Mouse (Mus musculus): Measurements from ENCODE around the gene H2-DMb2. TPM values are rescaled to one million over a fixed set of nuclear protein-coding genes. Genes with fewer than 3 reads are reported as not detected.

Gene H2-DMb2
- total RNA-seq (2023), result 1 to 10 TPM; 2.3 to 8.6 TPM

DNA sequence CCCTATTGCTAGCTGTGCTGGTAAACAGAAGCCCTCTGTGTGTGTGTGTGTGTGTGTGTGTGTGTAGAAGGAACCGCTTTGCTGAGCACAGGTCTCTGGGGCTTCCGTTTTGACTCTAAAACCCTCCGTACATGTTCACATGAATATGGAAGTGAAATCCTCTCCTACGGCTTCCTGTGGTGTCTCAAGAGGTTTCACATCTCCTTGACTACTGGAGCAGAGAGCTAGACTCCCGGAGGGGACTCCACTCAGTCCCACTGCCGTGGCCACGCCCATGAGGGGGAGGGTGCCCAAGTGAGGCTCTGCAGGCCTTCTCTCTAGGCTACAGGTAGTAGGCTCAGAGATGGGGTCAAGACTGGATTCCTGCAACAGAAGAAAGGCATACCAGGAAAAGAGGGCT is at the start of gene H2-DMb2:
H2-DMb2 (plus strand) TSS at position 275 of the 400 bp plus-strand sequence.

DNA sequence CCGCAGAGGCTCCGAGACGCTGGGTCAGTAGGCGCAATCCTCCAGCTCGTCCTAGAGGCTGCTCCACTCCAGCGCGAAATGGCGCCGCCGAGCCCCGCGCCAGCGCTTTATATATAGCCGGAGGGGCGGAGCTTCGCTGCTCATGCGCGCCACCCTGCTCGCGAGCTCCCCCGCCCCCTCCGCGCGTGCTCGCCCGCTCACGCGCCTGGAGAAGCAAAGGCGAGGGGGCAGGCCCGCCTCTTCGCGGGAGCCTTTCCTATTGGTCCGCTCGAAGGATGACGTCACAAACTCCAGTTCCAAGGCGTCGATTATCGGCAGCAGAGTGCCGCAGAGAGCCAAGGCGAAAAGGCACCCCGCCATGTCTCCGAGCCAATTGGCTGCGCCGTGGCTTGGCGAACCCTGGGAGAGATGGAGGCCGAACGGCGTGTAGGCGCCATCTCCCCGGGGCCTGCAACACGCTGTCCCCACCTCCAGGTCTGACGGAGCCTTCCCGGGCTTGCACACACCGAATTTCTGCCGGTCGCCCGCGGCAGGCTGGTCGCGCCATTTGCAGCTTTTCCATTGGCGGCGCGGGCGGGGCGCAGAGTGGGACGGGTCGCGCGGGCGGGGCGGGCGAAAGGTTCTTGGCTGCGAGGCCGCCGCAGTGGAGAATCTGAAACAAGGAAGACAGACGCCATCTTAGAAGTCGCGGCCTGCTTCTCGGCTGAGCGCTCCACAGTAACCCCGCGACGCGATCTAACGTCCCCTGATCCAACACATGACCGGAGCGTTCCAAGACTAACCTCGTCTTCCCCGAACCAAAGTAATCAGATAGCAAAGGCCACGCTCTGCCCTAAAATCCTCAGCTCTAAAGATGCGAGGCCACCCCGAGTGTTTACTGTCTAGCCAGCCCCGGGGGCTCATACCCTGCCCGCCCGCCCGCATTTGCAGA is 23.6 kb upstream of the H2-DMb2 start, which contains the start of gene H2-DMa:
H2-DMa (plus strand) TSS at position 293 of the 931 bp plus-strand sequence.

GRCm38 (mm10) chr17:34122188-34122984 is 20.7 kb upstream of the H2-DMb2 start, which contains the start of gene Brd2:
TSS of gene Brd2 (minus strand) at chr17:34122634.

DNA sequence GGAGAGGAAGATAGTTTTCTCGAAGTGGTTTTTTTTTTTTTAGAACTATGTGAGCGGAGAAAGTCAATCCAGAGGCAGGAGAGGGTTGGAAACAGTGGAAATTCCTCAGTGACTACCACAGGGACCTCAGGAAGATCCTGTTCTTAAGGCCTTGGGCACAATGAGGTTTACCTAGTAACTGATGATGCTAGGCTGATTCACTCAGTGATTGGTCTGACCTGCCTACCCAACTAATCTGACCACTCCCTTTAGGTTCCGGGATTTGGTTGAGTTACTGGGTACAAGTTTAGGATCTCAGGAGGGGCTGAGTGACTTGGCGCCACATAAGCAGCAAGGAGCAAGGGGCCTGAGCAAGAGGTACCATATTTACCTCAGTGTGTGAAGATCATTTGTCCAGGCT is 9.8 kb downstream of the H2-DMb2 start, which contains the start of gene H2-DMb1:
H2-DMb1 (plus strand) TSS at position 150 of the 400 bp plus-strand sequence.

DNA sequence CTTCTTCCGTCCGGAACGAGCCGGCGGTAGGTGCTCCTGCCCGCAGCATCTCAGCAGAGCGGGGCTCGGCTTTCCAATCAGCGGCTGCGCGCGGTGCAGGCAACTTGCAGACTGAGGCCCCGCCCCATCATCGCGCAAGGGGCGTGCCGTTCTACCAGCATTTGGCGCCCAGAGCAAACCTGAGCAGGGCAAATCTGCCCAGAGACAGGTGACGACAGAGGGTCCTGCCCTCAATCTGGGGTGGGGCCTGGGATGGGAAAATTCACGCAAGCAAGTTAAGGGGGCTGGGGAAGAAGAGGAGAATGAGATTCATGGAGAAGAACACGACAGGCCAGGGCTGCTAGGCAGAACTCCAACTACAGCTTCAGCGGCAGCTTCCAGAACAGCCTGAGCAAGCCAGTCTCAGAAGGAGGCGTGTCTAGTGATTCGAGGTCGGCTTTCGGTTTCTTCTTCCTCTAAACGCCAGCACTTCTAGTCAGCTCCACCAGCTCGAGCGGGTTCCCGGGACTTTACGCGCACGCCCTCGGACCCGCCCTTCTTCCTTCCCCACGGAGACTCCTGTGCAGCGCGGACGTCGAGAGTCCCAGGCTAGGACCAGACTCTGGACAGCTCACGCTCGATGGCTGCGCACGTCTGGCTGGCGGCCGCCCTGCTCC is 44.3 kb downstream of the H2-DMb2 start, which contains the start of the genes Tap1 and Psmb9:
Tap1 (plus strand) TSS at position 293 of the 656 bp plus-strand sequence.
Psmb9 (minus strand) TSS at position 504 of the 656 bp plus-strand sequence.

DNA sequence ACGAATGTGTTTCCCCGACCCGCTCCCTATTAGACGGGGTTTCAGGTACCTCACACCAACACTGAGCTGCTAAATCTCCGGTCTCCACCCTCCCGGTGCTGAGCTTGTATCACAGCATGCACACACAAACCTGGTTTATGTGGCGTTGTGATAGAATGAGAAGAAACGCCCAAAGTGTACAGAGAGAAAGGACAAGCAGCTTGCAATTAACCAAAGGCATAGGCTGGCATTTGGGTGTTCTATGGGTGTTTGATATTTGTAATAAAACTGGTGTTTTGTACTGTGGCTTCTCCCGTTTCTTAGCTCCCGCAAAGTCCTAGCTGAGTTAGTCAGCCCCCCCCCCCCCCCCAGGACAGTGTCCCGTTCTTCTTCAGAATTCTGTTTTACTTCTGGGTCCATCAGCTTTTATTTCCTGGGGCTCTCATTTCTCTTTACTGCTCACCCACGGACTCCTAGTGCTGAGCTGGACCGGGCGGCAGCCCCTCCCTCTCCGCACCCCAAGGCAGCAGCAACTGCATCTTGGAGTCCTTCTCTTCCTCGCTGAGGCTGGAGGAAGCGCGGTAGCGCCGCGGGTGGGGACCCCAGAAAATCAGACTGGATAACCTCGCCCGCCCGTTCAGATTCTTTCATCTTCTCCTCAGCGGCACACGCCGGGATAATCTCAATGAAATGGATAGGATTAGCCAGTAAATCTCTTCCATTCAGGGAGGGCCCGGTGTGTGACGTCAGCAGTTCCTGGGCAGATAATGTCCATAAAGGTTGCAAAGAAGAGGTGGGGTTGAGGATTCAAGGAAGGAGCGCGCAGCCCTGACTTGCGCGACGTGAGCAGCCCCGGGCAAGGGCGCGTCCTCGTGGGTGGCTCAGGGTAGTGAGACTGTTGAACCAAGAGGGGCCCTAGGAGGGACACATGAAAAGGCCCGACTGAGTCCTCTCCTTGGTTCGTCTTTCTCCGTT is 54.1 kb downstream of the H2-DMb2 start, which contains the start of gene Psmb8:
Psmb8 (plus strand) TSS at position 781 of the 954 bp plus-strand sequence.

Other genes starting within 250 kb of the H2-DMb2 start
- under 1 TPM in 1 of 2 experiments, not detected in 1; 0.96 TPM for gene Platr17, start 238.2 kb upstream of the H2-DMb2 start, total RNA-seq (2023)
- gene Daxx, start 233.9 kb upstream of the H2-DMb2 start, total RNA-seq (2023), result 10 to 100 TPM; 71.8 to 76.6 TPM
- 100 to 1,000 TPM; 407 to 437 TPM for gene Tapbp, start 227.4 kb upstream of the H2-DMb2 start, total RNA-seq (2023)
- gene Zbtb22, start 227.4 kb upstream of the H2-DMb2 start, total RNA-seq (2023), result 10 to 100 TPM; 33.0 to 33.9 TPM
- gene Rgl2, start 213.8 kb upstream of the H2-DMb2 start, total RNA-seq (2023), result 100 to 1,000 TPM; 153 to 181 TPM
- 10 to 100 TPM; 65.1 to 71.1 TPM for gene Pfdn6, start 203.0 kb upstream of the H2-DMb2 start, total RNA-seq (2023)
- 10 to 100 TPM; 67.6 to 67.7 TPM for gene Wdr46, start 202.6 kb upstream of the H2-DMb2 start, total RNA-seq (2023)
- gene B3galt4, start 191.8 kb upstream of the H2-DMb2 start, total RNA-seq (2023), result 10 to 100 TPM; 14.1 to 16.0 TPM
- gene Vps52, start 187.5 kb upstream of the H2-DMb2 start, total RNA-seq (2023), result 10 to 100 TPM; 73.4 to 74.6 TPM
- 1,000 to 10,000 TPM; 2,139 to 2,167 TPM for gene Rps18, start 187.3 kb upstream of the H2-DMb2 start, total RNA-seq (2023)
- 1,000 to 10,000 TPM; 5,234 to 5,289 TPM for gene H2-K1, start 143.0 kb upstream of the H2-DMb2 start, total RNA-seq (2023)
- gene Ring1, start 118.6 kb upstream of the H2-DMb2 start, total RNA-seq (2023), result 10 to 100 TPM; 30.4 to 30.6 TPM
- 100 to 1,000 TPM; 117 to 150 TPM for gene H2-Ke6, start 115.2 kb upstream of the H2-DMb2 start, total RNA-seq (2023)
- gene Slc39a7, start 111.6 kb upstream of the H2-DMb2 start, total RNA-seq (2023), result 100 to 1,000 TPM; 100 to 103 TPM
- gene Rxrb, start 111.5 kb upstream of the H2-DMb2 start, total RNA-seq (2023), result 100 to 1,000 TPM; 114 to 115 TPM
- gene Col11a2, start 103.9 kb upstream of the H2-DMb2 start, total RNA-seq (2023), result 10 to 100 TPM; 19.8 to 27.5 TPM
- 1 to 10 TPM; 6.9 to 9.5 TPM for gene H2-Oa, start 51.0 kb upstream of the H2-DMb2 start, total RNA-seq (2023)
- gene H2-DMa, start 23.8 kb upstream of the H2-DMb2 start, total RNA-seq (2023), result 10 to 100 TPM; 25.1 to 25.8 TPM
- gene Brd2, start 20.7 kb upstream of the H2-DMb2 start, total RNA-seq (2023), result 100 to 1,000 TPM; 303 to 376 TPM
- gene H2-DMb1, start 9.8 kb downstream of the H2-DMb2 start, total RNA-seq (2023), result 1 to 10 TPM; 3.1 to 5.9 TPM
- gene Tap1, start 44.2 kb downstream of the H2-DMb2 start, total RNA-seq (2023), result 100 to 1,000 TPM; 187 to 213 TPM
- 100 to 1,000 TPM; 130 to 159 TPM for gene Psmb9, start 44.5 kb downstream of the H2-DMb2 start, total RNA-seq (2023)
- 100 to 1,000 TPM; 281 to 304 TPM for gene Psmb8, start 54.4 kb downstream of the H2-DMb2 start, total RNA-seq (2023)
- 100 to 1,000 TPM; 165 to 199 TPM for gene Tap2, start 60.2 kb downstream of the H2-DMb2 start, total RNA-seq (2023)
- 10 to 100 TPM; 50.5 to 59.9 TPM for gene H2-Ob, start 95.6 kb downstream of the H2-DMb2 start, total RNA-seq (2023)
- 10 to 100 TPM; 20.1 to 49.2 TPM for gene H2-Ab1, start 114.4 kb downstream of the H2-DMb2 start, total RNA-seq (2023)
- gene H2-Aa, start 144.5 kb downstream of the H2-DMb2 start, total RNA-seq (2023), result 10 to 100 TPM; 21.0 to 52.3 TPM
- 10 to 100 TPM; 16.7 to 33.7 TPM for gene H2-Eb1, start 162.6 kb downstream of the H2-DMb2 start, total RNA-seq (2023)
- not detected for gene H2-Eb2, start 182.4 kb downstream of the H2-DMb2 start, total RNA-seq (2023)
- gene Btnl2, start 211.5 kb downstream of the H2-DMb2 start, total RNA-seq (2023), result under 1 TPM in 1 of 2 experiments, not detected in 1; 0.36 TPM
- gene Btnl1, start 233.8 kb downstream of the H2-DMb2 start, total RNA-seq (2023), result not detected